Mouse (Mus musculus): Measurements from ENCODE around the gene Dyrk1a.

Gene Dyrk1a

GRCm38 (mm10) chr16:94589648-94590047, 19.8 kb downstream of the Dyrk1a start:
- DNase-seq (ENCODE audit: extremely low spot score, low read depth, low spot score): no peak

GRCm38 (mm10) chr16:94590214-94590613, 20.4 kb downstream of the Dyrk1a start:
- DNase-seq (ENCODE audit: extremely low spot score, low read depth, low spot score): no peak

- DNase-seq (ENCODE audit: extremely low spot score, low read depth, low spot score): no peak
These were observed 21.2 kb downstream of the Dyrk1a start for GRCm38 (mm10) chr16:94590977-94591376.

DNA sequence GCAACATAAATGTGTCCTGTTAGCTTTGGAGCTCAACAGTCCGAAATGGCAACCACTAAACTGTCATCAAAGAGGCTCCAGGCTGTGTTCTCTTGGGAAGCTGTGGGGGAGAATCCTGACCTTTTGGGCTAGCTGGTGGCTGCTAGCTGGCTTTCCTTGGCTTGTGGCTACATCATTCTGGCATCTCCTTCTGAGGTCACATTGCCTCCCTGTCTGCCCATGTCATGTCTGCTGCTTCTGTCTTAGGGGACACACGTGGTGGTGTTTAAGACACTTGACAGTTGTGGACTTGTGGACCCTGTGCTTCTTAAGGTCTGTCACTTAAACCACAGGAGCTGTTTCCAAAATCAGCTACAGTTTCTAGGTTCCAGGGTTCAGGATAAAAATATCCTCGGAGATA, 21.7 kb downstream of the Dyrk1a start:
- DNase-seq (ENCODE audit: extremely low spot score, low read depth, low spot score): no peak

DNA sequence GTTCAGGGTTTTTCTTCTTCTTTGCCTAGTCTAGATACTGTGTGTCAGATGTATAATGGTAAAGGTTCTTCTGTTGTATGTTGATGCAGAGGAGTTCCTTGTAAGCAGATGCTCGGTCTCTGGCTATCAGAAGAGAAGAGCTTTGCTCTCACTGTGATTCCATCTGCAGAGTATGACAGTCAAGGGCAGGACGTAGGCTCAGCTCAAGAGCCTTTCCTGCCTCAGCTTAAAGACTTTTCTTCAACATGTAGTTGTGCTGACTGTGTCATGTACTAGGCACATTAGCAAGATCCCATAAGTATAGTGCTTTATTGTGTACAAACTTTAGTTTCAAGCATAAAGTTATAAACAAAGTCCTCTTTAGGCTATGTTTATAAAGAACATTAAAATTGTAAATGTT, 26.8 kb downstream of the Dyrk1a start:
- no peak for DNase-seq (ENCODE audit: extremely low spot score, low read depth, low spot score)

- no peak for DNase-seq (ENCODE audit: extremely low spot score, low read depth, low spot score)
These were observed 27.8 kb downstream of the Dyrk1a start for GRCm38 (mm10) chr16:94597640-94598039.

- no peak for DNase-seq (ENCODE audit: extremely low spot score, low read depth, low spot score)
These were observed 30.3 kb downstream of the Dyrk1a start for GRCm38 (mm10) chr16:94599977-94600724.

GRCm38 (mm10) chr16:94601089-94601488, 31.3 kb downstream of the Dyrk1a start:
- DNase-seq (ENCODE audit: extremely low spot score, low read depth, low spot score): no peak

GRCm38 (mm10) chr16:94601540-94601953, 31.7 kb downstream of the Dyrk1a start:
- DNase-seq (ENCODE audit: extremely low spot score, low read depth, low spot score): no peak

DNA sequence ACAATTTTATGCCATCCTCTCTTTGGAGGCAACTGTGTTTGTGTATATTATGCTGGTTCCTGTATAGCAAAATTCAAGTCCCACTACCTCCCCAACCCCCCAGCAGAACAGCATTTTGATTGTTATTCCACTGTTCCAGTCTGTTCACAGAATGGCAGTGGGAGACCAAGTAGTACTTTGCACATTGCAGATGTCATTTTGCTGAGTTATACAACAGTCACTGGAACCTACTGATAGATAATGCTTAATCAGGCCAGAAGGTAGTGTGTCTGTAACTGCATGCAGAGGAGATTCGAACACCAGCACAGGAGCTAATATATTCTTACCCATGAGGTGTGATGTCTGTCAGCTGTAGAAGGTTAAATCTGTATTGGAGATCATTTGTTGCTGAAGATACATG, 32.4 kb downstream of the Dyrk1a start:
- no peak for DNase-seq (ENCODE audit: extremely low spot score, low read depth, low spot score)

- DNase-seq (ENCODE audit: extremely low spot score, low read depth, low spot score): no peak
These were observed 32.9 kb downstream of the Dyrk1a start for GRCm38 (mm10) chr16:94602730-94603129.

DNA sequence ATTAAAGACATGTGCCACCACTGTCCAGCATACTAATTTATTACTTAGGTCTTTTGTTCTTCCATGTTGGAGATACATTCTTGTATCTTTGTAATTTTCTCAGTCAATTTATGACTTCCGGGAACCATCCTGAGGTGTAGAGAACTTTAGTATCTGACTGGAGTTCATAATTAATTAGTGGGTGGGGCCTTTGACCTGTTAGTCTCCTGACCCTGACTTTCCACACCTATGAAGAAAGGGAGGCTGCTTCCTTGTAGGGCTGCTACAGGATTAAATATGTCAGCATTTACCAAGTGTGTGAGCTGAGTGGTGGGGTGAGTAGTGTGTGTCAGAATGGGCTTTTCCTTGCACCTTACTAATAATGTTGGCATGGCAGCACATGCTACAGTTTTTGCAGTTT, 36.4 kb downstream of the Dyrk1a start:
- DNase-seq (ENCODE audit: extremely low spot score, low read depth, low spot score): no peak

DNA sequence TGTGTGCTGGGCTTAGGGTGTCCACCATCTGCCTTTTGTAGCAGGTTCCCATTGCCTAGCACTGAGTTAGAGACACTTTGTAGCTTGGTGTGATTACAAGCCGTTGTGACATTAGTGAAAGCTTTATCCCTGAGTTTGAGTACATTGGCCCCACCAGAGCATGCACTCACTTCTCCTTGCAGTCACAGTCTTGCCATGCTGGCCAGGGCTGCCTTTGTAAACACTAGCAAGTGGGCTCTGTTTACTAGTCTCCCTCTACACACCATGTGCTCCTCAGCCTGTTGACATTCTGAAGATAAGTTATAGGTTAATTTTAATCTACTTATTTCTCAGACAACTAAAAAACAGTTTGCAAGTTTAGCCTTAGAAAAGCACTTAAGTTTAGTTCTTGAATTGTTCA, 37.7 kb downstream of the Dyrk1a start:
- DNase-seq (ENCODE audit: extremely low spot score, low read depth, low spot score): no peak

GRCm38 (mm10) chr16:94608706-94609594, 39.1 kb downstream of the Dyrk1a start:
- DNase-seq (ENCODE audit: extremely low spot score, low read depth, low spot score): no peak

DNA sequence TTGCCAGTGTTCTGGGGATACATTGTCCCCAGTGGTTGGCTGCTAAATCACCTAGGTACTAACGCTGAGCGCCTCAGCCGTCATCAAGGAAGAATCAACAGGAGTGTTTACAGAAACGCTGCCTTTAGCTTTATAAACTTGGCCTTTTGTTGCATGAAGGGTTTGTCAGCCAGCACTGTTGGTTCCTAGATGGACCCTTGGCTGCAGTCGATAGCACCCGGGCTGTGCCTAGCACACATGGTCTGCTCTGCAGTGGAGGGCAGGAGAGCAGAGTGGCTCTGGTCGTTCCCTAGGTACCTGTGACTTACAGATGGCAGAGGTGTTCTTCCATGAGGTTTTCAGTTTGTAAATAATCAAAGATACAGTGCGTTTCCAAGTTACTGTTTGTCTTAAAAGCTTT, 42.8 kb downstream of the Dyrk1a start:
- DNase-seq (ENCODE audit: extremely low spot score, low read depth, low spot score): no peak

DNA sequence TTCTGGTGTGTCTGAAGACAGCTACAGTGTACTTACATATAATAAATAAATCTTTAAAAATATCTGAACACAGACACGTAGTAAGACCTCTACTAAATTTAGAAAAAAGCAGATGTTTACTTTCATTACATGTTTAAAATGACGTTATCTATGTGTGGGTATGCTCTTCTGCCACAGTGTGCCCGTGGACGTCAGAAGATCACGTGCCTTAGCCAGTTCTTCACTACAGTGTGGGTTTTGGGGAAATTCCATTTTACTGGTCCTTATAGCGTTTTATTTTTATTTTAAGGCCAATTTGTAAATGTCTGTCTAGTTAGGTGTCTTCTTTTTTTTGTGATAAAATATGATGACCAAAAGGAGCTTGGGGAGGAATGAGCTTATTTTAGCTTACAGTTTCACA, 47.4 kb downstream of the Dyrk1a start:
- DNase-seq (ENCODE audit: extremely low spot score, low read depth, low spot score): no peak

- DNase-seq (ENCODE audit: extremely low spot score, low read depth, low spot score): no peak
These were observed 48.7 kb downstream of the Dyrk1a start for GRCm38 (mm10) chr16:94618543-94618942.

GRCm38 (mm10) chr16:94619301-94619700, 49.5 kb downstream of the Dyrk1a start:
- DNase-seq (ENCODE audit: extremely low spot score, low read depth, low spot score): no peak

DNA sequence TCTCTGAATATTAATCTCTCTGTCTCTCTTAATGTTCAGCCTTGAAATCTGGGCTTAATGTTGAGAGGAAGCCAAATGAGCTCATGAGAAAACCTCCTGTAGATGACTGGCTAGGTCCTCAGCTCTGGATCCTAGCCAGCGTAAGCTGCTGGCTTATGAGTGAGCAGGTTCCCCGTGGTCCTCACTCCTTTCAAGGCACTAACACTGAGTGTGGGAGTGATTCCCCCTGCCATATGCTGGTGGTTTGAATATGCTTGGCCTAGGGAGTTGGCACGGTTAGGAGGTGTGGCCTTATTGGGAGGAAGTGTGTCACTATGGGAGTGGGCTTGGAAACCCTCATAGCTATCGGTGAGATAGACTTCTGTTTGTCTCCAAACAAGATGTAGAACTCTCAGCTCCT, 55.1 kb downstream of the Dyrk1a start:
- no peak for DNase-seq (ENCODE audit: extremely low spot score, low read depth, low spot score)

- DNase-seq (ENCODE audit: extremely low spot score, low read depth, low spot score): no peak
These were observed 55.8 kb downstream of the Dyrk1a start for GRCm38 (mm10) chr16:94625639-94626038.

DNA sequence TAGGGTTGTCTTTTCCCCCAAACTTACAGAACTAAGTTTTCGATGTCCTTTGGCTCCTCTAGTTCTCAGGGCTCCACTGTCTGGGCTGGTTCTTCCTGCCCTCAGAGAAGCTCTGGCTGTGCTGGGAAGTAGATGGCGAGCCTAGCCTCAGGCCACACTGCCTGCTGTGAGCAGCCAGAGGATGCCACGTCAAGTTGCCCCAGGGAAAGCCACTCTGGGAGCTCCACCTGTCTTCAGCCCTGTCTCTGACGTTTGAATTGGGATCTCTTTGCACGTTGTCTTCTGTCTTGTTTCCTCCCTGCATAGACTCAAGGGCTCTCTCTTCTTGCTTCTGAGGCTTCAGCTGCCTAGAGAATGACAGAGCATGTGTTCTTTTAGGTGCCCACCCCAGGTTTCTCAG, 57.9 kb downstream of the Dyrk1a start:
- DNase-seq (ENCODE audit: extremely low spot score, low read depth, low spot score): no peak
